In the genomic region with DNA sequence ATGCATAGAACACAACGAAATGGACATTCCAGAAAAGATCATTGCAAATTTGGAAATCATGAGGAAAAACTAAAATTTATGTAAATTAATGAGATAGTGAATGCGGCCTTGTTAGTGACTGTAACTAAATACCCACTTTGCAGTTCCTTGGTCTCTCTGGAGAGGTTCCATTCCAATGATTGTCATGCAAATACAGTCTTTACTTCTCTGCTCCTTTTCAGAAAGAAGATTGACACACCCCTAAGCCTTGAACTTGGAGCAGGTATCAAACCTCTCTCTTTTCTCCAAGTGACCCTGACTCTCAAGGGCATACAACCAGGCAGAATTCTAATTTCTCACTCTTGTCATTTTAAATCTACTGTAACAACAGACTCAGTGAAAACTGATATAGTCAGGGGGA, we compare ENCODE assay signal across 23 mouse cellular contexts.
A peak's percentile ranks its signal among the peaks of the same experiment; 100 is the strongest.
DNase-seq lines count a peak whose midpoint lies in the region; ATAC-seq and TF ChIP-seq lines count a peak whose summit lies in the region.
"Had no signal": no experiment of that assay in that cellular context is flagged by ENCODE, and none has a peak within 500 bp of the region (broad histone marks: within the 10 kb centered on the region; RNA-seq: fewer than 3 reads in every experiment).

No protein-coding gene starts in this region.

- no peaks in the 10 kb centered on the region for H3K36me3 ChIP-seq in forebrain, embryonic 12.5 days (replicated peaks)
- no peaks in the 10 kb centered on the region for H3K36me3 ChIP-seq in forebrain, postnatal 0 days (ENCODE audit: insufficient read depth)
- H3K36me3 ChIP-seq in midbrain, embryonic 12.5 days, result no peaks in the 10 kb centered on the region
- H3K36me3 ChIP-seq in midbrain, embryonic 16.5 days (ENCODE audit: control insufficient read depth, insufficient read depth, low read length), result no peaks in the 10 kb centered on the region
- H3K36me3 ChIP-seq: embryonic facial prominence, embryonic 13.5 days; G1E; heart, embryonic 10.5 days; hindbrain, embryonic 13.5 days; intestine, embryonic 15.5 days had no signal

- no peak for TF ChIP-seq CTCF in forebrain, postnatal 0 days (IDR thresholded peaks at IDR 0.05; ENCODE audit: low read depth)

- no peak overlapping the region for H3K4me2 ChIP-seq in forebrain, embryonic 12.5 days
- no peak overlapping the region for H3K4me2 ChIP-seq in forebrain, postnatal 0 days (ENCODE audit: low read depth)
- H3K4me2 ChIP-seq in midbrain, embryonic 12.5 days (replicated peaks), result no peak overlapping the region
- no peak overlapping the region for H3K4me2 ChIP-seq in midbrain, embryonic 16.5 days (ENCODE audit: low read length)
- H3K4me2 ChIP-seq: embryonic facial prominence, embryonic 13.5 days; hindbrain, embryonic 13.5 days; intestine, embryonic 15.5 days had no signal

- ATAC-seq in forebrain, embryonic 12.5 days (ENCODE audit: low FRiP score), result peak; percentile 67; the same call in 1 of the 2 replicates
- no peak for ATAC-seq in forebrain, postnatal 0 days
- ATAC-seq in midbrain, embryonic 12.5 days (ENCODE audit: low FRiP score, low read depth), result peak; percentile 69; the same call in 1 of the 2 replicates
- ATAC-seq in midbrain, embryonic 16.5 days, result no peak
- ATAC-seq: intestine, embryonic 15.5 days had no signal

- H3K27ac ChIP-seq in forebrain, embryonic 12.5 days, result no peak overlapping the region
- H3K27ac ChIP-seq in forebrain, postnatal 0 days (ENCODE audit: low read depth, low read length), result no peak overlapping the region
- H3K27ac ChIP-seq in midbrain, embryonic 12.5 days (replicated peaks), result no peak overlapping the region
- H3K27ac ChIP-seq in midbrain, embryonic 16.5 days (ENCODE audit: low read length), result no peak overlapping the region
- H3K27ac ChIP-seq: embryonic facial prominence, embryonic 13.5 days; heart, embryonic 10.5 days; hindbrain, embryonic 13.5 days; intestine, embryonic 15.5 days had no signal

- no peaks in the 10 kb centered on the region for H3K27me3 ChIP-seq in forebrain, embryonic 12.5 days
- no peaks in the 10 kb centered on the region for H3K27me3 ChIP-seq in forebrain, postnatal 0 days (ENCODE audit: insufficient read depth, low read length)
- no peaks in the 10 kb centered on the region for H3K27me3 ChIP-seq in midbrain, embryonic 12.5 days
- no peaks in the 10 kb centered on the region for H3K27me3 ChIP-seq in midbrain, embryonic 16.5 days (ENCODE audit: control insufficient read depth, insufficient read depth, low read depth, low read length)
- H3K27me3 ChIP-seq: embryonic facial prominence, embryonic 13.5 days; hindbrain, embryonic 13.5 days; intestine, embryonic 15.5 days had no signal

- no peaks in the 10 kb centered on the region for H3K9me3 ChIP-seq in forebrain, embryonic 12.5 days
- no peaks in the 10 kb centered on the region for H3K9me3 ChIP-seq in forebrain, postnatal 0 days (ENCODE audit: low read length)
- H3K9me3 ChIP-seq in midbrain, embryonic 12.5 days, result no peaks in the 10 kb centered on the region
- no peaks in the 10 kb centered on the region for H3K9me3 ChIP-seq in midbrain, embryonic 16.5 days (replicated peaks; ENCODE audit: control insufficient read depth, low read length, poor library complexity, severe bottlenecking)
- H3K9me3 ChIP-seq: embryonic facial prominence, embryonic 13.5 days; G1E; heart, embryonic 10.5 days; hindbrain, embryonic 13.5 days; intestine, embryonic 15.5 days had no signal

- H3K4me3 ChIP-seq in forebrain, embryonic 12.5 days (replicated peaks), result no peak overlapping the region
- no peak overlapping the region for H3K4me3 ChIP-seq in forebrain, postnatal 0 days (ENCODE audit: low read depth, low read length)
- no peak overlapping the region for H3K4me3 ChIP-seq in midbrain, embryonic 12.5 days
- H3K4me3 ChIP-seq in midbrain, embryonic 16.5 days (ENCODE audit: low read depth, low read length), result no peak overlapping the region
- H3K4me3 ChIP-seq: embryonic facial prominence, embryonic 13.5 days; heart, embryonic 10.5 days; hindbrain, embryonic 13.5 days; intestine, embryonic 15.5 days had no signal

- no peak overlapping the region for H3K9ac ChIP-seq in forebrain, embryonic 12.5 days
- no peak overlapping the region for H3K9ac ChIP-seq in forebrain, postnatal 0 days
- H3K9ac ChIP-seq in midbrain, embryonic 12.5 days (replicated peaks), result no peak overlapping the region
- no peak overlapping the region for H3K9ac ChIP-seq in midbrain, embryonic 16.5 days (ENCODE audit: low read depth, low read length)
- H3K9ac ChIP-seq: embryonic facial prominence, embryonic 13.5 days; hindbrain, embryonic 13.5 days; intestine, embryonic 15.5 days had no signal

- DNase-seq in forebrain, postnatal 0 days, result no peak
- DNase-seq in ZHBTc4 (ENCODE audit: low read depth, low spot score), result peak; percentile 72
- no peak for DNase-seq in lung, postnatal 10 days
- DNase-seq in lung, postnatal 25 days (ENCODE audit: low spot score), result no peak
- DNase-seq in layer of hippocampus, adult 9-11 months, result no peak
- DNase-seq: adrenal gland, adult 2 months; adrenal gland, postnatal 36 days; cerebellum, adult 11-12 months; cerebellum, adult 9-10 months; cerebellum, postnatal 36 days; gastrocnemius, postnatal 10 days; heart, adult 18-20 months; heart, postnatal 10 days; heart, postnatal 4 days; kidney, adult 18-20 months had no signal

- peaks cover 7% of the 10 kb centered on the region for H3K4me1 ChIP-seq in forebrain, embryonic 12.5 days
- H3K4me1 ChIP-seq in forebrain, postnatal 0 days (ENCODE audit: insufficient read depth), result no peaks in the 10 kb centered on the region
- H3K4me1 ChIP-seq in midbrain, embryonic 12.5 days, result peaks cover 9% of the 10 kb centered on the region
- H3K4me1 ChIP-seq in midbrain, embryonic 16.5 days (ENCODE audit: control insufficient read depth, insufficient read depth, low read length), result peaks cover 2% of the 10 kb centered on the region; the same call in 1 of the 2 replicates
- H3K4me1 ChIP-seq: embryonic facial prominence, embryonic 13.5 days; heart, embryonic 10.5 days; intestine, embryonic 15.5 days had no signal

- 30% methylated on average over 2 of the region's 2 CpGs for WGBS in forebrain, embryonic 12.5 days
- WGBS in forebrain, postnatal 0 days, result 17% methylated on average over 2 of the region's 2 CpGs
- WGBS in midbrain, embryonic 12.5 days, result 33% methylated on average over 2 of the region's 2 CpGs
- WGBS in midbrain, embryonic 16.5 days, result 23% methylated on average over 2 of the region's 2 CpGs

Comparison
In these comparisons a context has a peak if more than half of its experiments do, and no peak if none do; other contexts are left out.
1. ATAC-seq: peak in forebrain, embryonic 12.5 days (single experiment) and midbrain, embryonic 12.5 days (single experiment); none in forebrain, postnatal 0 days (single experiment) and midbrain, embryonic 16.5 days (single experiment).